ENCODE assay signal across 20 mouse cellular contexts in the genomic region with DNA sequence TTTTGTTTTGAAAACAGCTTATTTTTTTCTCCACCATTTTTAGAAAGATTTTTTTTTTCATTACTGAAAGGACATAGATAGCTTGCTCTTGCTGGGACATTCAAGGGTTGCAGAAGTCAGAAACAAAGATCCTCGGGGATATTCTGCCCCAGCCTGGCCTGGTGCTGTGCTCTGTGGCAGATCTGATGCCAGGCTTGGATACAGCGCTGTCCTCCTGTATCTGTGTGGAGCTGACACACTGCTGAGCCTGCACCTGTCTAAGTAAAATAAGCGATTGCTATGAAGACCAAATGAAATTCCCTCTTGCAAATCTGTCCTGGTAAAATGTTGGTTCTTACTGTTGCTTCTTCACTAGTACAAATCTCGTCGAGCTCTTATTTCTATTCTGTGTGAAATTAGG.
DNase-seq lines count a peak whose midpoint lies in the region; ATAC-seq and TF ChIP-seq lines count a peak whose summit lies in the region.
"Had no signal": no experiment of that assay in that cellular context is flagged by ENCODE, and none has a peak within 500 bp of the region (broad histone marks: within the 10 kb centered on the region; RNA-seq: fewer than 3 reads in every experiment).

No protein-coding gene starts in this region.

- WGBS in cerebellum, adult 2 months: 15% methylated on average over 5 of the region's 5 CpGs

- no peak for TF ChIP-seq POLR2A in cerebellum, adult 2 months (IDR thresholded peaks at IDR 0.05; ENCODE audit: borderline replicate concordance, insufficient read depth, low read length)

- DNase-seq in cerebellum, postnatal 4 days (ENCODE audit: low spot score in 2 of 2): no peak
- DNase-seq in cerebellum, adult 2 months: peak; percentile 47 to 76
- DNase-seq in cerebellum, postnatal 10 days: peak; percentile 56 to 67
- DNase-seq in testis, postnatal 14 days (ENCODE audit: low spot score): no peak
- no peak for DNase-seq in spleen, postnatal 10 days (ENCODE audit: low spot score in 2 of 2)
- DNase-seq: adrenal gland, adult 8-10 months; adrenal gland, postnatal 36 days; B cell, adult 2 months; gastrocnemius, postnatal 14 days; heart, postnatal 36 days; kidney, adult 18-20 months had no signal

- no peak for TF ChIP-seq CTCF in cerebellum, adult 2 months (IDR thresholded peaks at IDR 0.05; ENCODE audit: borderline replicate concordance, insufficient read depth, low read depth, low read length)

- no peak overlapping the region for H3K4me3 ChIP-seq in cerebellum, adult 2 months (replicated peaks; ENCODE audit: insufficient read depth, low read depth, low read length)
- H3K4me3 ChIP-seq: embryonic facial prominence, embryonic 13.5 days; forebrain, embryonic 12.5 days; heart, embryonic 13.5 days; hindbrain, embryonic 13.5 days had no signal

- H3K4me1 ChIP-seq in cerebellum, adult 2 months (ENCODE audit: control insufficient read depth, insufficient read depth, low read length): peaks cover 22% of the 10 kb centered on the region; the same call in 1 of the 2 replicates
- H3K4me1 ChIP-seq: embryonic facial prominence, embryonic 13.5 days; forebrain, embryonic 12.5 days; heart, embryonic 13.5 days had no signal

- H3K27me3 ChIP-seq in cerebellum, adult 2 months (ENCODE audit: control insufficient read depth, insufficient read depth, low read length): no peaks in the 10 kb centered on the region
- H3K27me3 ChIP-seq: embryonic facial prominence, embryonic 13.5 days; forebrain, embryonic 12.5 days; heart, embryonic 13.5 days had no signal

- peak; percentile 92 for ATAC-seq in cerebellum, adult (ENCODE audit: insufficient number of reproducible peaks, low FRiP score, low TSS enrichment)
- ATAC-seq in frontal cortex, adult (ENCODE audit: low TSS enrichment): no peak
- ATAC-seq: CD4-positive, CD25-positive, alpha-beta regulatory T cell, adult 4 months; forebrain, embryonic 16.5 days; hindbrain, postnatal 0 days had no signal

- H3K27ac ChIP-seq in cerebellum, adult 2 months (ENCODE audit: insufficient read depth, low read length): no peak overlapping the region
- H3K27ac ChIP-seq: embryonic facial prominence, embryonic 13.5 days; forebrain, embryonic 12.5 days; heart, embryonic 13.5 days; hindbrain, embryonic 13.5 days; hindbrain, postnatal 0 days had no signal

Comparison
In these comparisons a context has a peak if more than half of its experiments do, and no peak if none do; other contexts are left out.
1. DNase-seq: peak in cerebellum, adult 2 months (2 of 2) and cerebellum, postnatal 10 days (2 of 2); none in cerebellum, postnatal 4 days (0 of 2), testis, postnatal 14 days (single experiment) and spleen, postnatal 10 days (0 of 2).